Mouse (Mus musculus) stomach, postnatal 0 days (tissue): ENCODE measurements around the gene Fam117b. TPM values are rescaled to one million over a fixed set of nuclear protein-coding genes. Genes with fewer than 3 reads are reported as not detected.

Experiments
- ATAC-seq: fragments of 200-750 bp; cut with Nextera tagmentation; 2 replicates; pipeline ENCODE4 v1.8.0; 2017; ENCODE audit not compliant: low FRiP score, low TSS enrichment
- DNase-seq: peaks from one replicate; pipeline ENCODE4 v3.0.0-alpha.2; 2016; ENCODE audit warnings: low spot score
- H3K27ac ChIP-seq: fragments of 300-500 bp; sonication (generic); replicated peaks from 2 replicates; pipeline ENCODE4 v1.5.1; 2014; ENCODE audit warnings: mild to moderate bottlenecking, control low read depth
- H3K27me3 ChIP-seq: fragments of 300-500 bp; sonication (generic); 2 replicates; pipeline ENCODE4 v1.6.1; 2014; ENCODE audit warnings: low read length; ENCODE audit not compliant: control insufficient read depth, insufficient read depth
- H3K36me3 ChIP-seq: fragments of 300-500 bp; sonication (generic); 2 replicates; pipeline ENCODE4 v1.6.1; 2014; ENCODE audit warnings: low read length, mixed read lengths; ENCODE audit not compliant: control insufficient read depth, insufficient read depth
- H3K4me1 ChIP-seq: fragments of 300-500 bp; sonication (generic); replicated peaks from 2 replicates; pipeline ENCODE4 v1.6.1; 2014; ENCODE audit warnings: antibody characterized with exemption; ENCODE audit not compliant: control insufficient read depth, insufficient read depth
- H3K4me2 ChIP-seq: fragments of 300-500 bp; sonication (generic); replicated peaks from 2 replicates; pipeline ENCODE4 v1.6.1; 2014; ENCODE audit warnings: low read depth, mild to moderate bottlenecking, control low read depth, moderate library complexity
- H3K4me3 ChIP-seq: fragments of 300-500 bp; sonication (generic); 2 replicates; pipeline ENCODE4 v1.5.1; 2014; ENCODE audit warnings: low read depth, low read length, control low read depth
- H3K9ac ChIP-seq: fragments of 300-500 bp; sonication (generic); 2 replicates; pipeline ENCODE4 v1.6.1; 2014; ENCODE audit warnings: mild to moderate bottlenecking, low read length, control low read depth, mixed read lengths
- H3K9me3 ChIP-seq: fragments of 300-500 bp; sonication (generic); 2 replicates; pipeline ENCODE4 v1.6.1; 2016; ENCODE audit warnings: low read length; ENCODE audit not compliant: control insufficient read depth
- CTCF ChIP-seq: IDR thresholded peaks from 2 replicates; pipeline ENCODE4 v1.5.1; 2016; ENCODE audit warnings: antibody characterized with exemption, low read depth, mild to moderate bottlenecking, moderate library complexity
- EP300 ChIP-seq: optimal IDR thresholded peaks from 2 replicates; pipeline ENCODE3; 2016; ENCODE audit warnings: antibody characterized with exemption
- WGBS: fragments of 180-500 bp; shearing (Covaris S2); extraction: QIAGEN DNeasy Blood & Tissue Kit; methylation state at CpG from one replicate; pipeline ENCODE4 v1.1.7; 2014; 5-methylcytosine and 5-hydroxymethylcytosine counted together
- polyA plus RNA-seq: library from polyadenylated mRNA; unstranded; fragments of >200 nt; fragmentation: Nextera tagmentation; extraction: Ambion mirVana; gene quantifications from 2 replicates; pipeline ENCODE4 v1.2.1, GENCODE M21; 2015

The Fam117b gene
- polyA plus RNA-seq, 1 experiment from 2014 or later = 4.3 TPM

DNA sequence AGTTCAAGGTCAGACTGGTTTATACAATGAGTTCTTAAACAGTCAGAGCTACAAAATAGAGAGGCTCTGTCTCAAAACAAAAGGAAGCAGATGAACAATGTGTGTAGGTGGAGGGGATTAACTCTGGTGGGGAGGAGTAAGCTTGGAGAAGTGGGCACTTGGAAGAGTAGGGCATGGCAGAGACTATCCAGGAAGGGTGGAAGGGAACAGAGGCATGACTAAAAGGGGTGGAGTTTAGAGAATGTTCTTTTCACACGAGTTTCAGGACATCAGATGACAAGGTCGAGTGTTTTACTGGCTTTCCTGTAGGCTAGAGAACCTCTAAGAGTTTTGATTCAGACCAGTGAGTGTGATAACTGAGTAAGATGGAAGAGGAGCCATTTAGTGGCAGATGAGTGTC lies 5.1 kb upstream of the Fam117b start:
- 15% methylated on average over 2 of the region's 2 CpGs for WGBS
- Histone ChIP-seq H3K9me3 (no peaks in the 10 kb centered on the region), H3K27me3 (no peaks in the 10 kb centered on the region), H3K9ac (no peak overlapping the region), H3K36me3 (no peaks in the 10 kb centered on the region), H3K27ac (no peak overlapping the region), H3K4me1 (no peaks in the 10 kb centered on the region), H3K4me3 (no peak overlapping the region), H3K4me2 (no peak overlapping the region)
- ATAC-seq (no peak), DNase-seq (no peak)
- TF ChIP-seq EP300 = no peak
- no peak for TF ChIP-seq CTCF

DNA sequence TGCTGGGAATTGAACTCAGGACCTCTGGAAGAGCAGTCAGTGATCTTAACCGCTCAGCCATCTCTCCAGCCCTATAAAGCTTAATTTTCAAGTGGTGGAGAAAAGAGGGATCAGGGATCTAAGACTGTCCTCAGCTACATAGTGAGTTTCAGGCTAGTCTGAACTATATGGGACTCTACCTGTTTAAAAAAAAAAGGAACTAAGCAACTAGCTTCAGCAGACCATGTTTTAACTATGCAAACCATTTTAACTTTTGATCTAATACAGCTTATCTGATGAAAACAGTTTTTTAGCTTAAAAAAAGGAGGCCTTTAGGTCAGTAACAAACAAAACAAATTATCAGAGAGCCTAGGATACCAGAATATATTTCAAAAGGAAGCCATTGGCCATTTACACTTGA lies 1.9 kb upstream of the Fam117b start:
- Histone ChIP-seq H3K4me1 (0 out of 2 replicates have a peak, but pooled peaks cover 3% of the 10 kb centered on the region), H3K9me3 (no peaks in the 10 kb centered on the region), H3K27ac (no peak overlapping the region), H3K36me3 (no peaks in the 10 kb centered on the region), H3K4me3 (no peak overlapping the region), H3K4me2 (no peak overlapping the region), H3K9ac (no peak overlapping the region), H3K27me3 (no peaks in the 10 kb centered on the region)
- no peak for ATAC-seq
- 91% methylated on average over 1 of the region's 1 CpGs for WGBS
- no peak for DNase-seq
- no peak for TF ChIP-seq EP300
- TF ChIP-seq CTCF = no peak

DNA sequence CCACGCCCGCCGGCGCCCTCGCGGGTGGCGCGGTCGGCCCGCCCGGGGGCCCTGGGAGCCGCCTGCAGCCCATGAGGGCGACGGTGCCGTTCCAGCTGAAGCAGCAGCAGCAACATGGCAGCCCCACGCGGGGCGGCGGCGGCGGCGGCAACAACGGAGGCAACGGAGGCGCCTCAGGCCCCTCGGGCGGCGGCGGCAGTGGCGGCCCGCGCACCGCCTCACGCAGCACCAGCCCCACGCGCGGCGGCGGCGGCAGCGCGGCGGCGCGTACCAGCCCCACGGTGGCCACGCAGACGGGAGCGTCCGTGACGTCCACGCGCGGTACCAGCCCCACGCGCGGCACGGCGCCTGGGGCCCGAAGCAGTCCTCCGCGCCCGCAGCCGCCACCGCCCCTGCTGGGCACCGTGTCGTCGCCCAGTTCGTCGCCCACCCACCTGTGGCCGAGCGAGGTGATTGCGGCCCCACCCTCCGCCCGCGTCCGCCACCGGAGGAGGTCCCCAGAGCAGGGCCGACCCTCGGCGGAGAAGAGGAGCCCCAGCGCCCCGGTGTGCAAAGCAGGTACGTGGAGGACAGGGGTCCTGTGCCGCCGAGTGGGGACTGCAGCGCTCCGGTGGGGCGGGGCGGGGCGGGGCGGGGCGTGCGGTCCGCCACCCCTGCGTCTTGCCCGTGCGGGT lies 526 bp downstream of the Fam117b start:
- Histone ChIP-seq H3K27ac (peak overlapping the region; percentile 97), H3K4me2 (peak overlapping the region; percentile 84), H3K4me1 (0 out of 2 replicates have a peak, but pooled peaks cover 3% of the 10 kb centered on the region), H3K36me3 (no peaks in the 10 kb centered on the region), H3K27me3 (no peaks in the 10 kb centered on the region), H3K9ac (peak overlapping the region; percentile 98), H3K4me3 (peak overlapping the region; percentile 95), H3K9me3 (no peaks in the 10 kb centered on the region)
- ATAC-seq (peak; percentile 55), DNase-seq (peak; percentile 66)
- 0% methylated on average over 47 of the region's 98 CpGs for WGBS
- peak; percentile 20; the same call in 1 of the 2 replicates for TF ChIP-seq CTCF
- no peak for TF ChIP-seq EP300

DNA sequence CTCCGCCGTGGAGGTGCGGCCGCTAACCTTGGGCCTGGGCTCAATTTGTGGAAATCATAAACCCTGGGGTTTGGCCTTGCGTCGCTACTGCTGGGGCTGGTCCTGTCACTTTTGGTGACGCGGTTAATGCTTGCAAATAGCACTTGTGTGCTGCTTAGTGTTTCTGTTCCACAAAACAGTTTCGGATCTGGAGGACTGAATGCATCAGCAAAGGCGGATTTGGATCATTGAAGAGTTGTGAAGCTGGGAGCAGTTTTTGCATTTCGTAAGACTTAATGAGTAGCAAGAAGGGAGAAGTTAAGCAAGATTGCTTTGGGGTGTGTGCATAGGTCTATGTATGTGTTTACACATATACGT lies 1.0 kb downstream of the Fam117b start:
- 0 out of 2 replicates have a peak, but pooled peaks cover 3% of the 10 kb centered on the region for H3K4me1 ChIP-seq
- H3K9me3 ChIP-seq = no peaks in the 10 kb centered on the region
- 1% methylated on average over 12 of the region's 12 CpGs for WGBS
- H3K27ac ChIP-seq = peak overlapping the region; percentile 97
- peak overlapping the region; percentile 95 for H3K4me3 ChIP-seq
- ATAC-seq (0 out of 2 replicates have a peak, but pooled peaks have one; percentile 1), DNase-seq (no peak)
- H3K4me2 ChIP-seq = peak overlapping the region; percentile 84
- no peaks in the 10 kb centered on the region for H3K36me3 ChIP-seq
- TF ChIP-seq CTCF = no peak
- TF ChIP-seq EP300 = no peak
- peak overlapping the region; percentile 98 for H3K9ac ChIP-seq
- no peaks in the 10 kb centered on the region for H3K27me3 ChIP-seq

DNA sequence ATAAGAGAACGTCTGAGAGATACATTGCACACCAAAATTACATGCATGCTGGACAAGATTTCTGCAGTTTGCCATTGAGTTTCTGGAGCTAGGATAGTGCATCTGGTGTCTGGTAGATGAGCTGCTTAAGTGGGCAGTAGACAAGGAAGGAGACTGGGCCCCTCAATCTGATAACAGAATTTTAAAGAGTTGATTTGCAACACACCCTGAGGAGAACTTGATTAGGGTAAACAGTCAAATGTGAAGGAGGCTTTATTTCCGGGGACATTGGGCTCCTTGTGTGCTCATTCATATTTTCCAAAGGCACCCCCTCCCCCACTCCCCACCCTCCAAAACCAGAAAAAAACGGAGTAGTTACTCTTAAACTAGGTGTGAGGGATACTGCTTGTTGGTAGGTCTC lies 2.0 kb downstream of the Fam117b start:
- H3K27ac ChIP-seq = no peak overlapping the region
- no peaks in the 10 kb centered on the region for H3K27me3 ChIP-seq
- DNase-seq = no peak
- peak overlapping the region; percentile 84 for H3K4me2 ChIP-seq
- H3K9ac ChIP-seq = no peak overlapping the region
- no peaks in the 10 kb centered on the region for H3K9me3 ChIP-seq
- 34% methylated on average over 3 of the region's 3 CpGs for WGBS
- no peak for TF ChIP-seq CTCF
- TF ChIP-seq EP300 = no peak
- no peaks in the 10 kb centered on the region for H3K36me3 ChIP-seq
- H3K4me1 ChIP-seq = 0 out of 2 replicates have a peak, but pooled peaks cover 3% of the 10 kb centered on the region
- no peak for ATAC-seq
- no peak overlapping the region for H3K4me3 ChIP-seq

DNA sequence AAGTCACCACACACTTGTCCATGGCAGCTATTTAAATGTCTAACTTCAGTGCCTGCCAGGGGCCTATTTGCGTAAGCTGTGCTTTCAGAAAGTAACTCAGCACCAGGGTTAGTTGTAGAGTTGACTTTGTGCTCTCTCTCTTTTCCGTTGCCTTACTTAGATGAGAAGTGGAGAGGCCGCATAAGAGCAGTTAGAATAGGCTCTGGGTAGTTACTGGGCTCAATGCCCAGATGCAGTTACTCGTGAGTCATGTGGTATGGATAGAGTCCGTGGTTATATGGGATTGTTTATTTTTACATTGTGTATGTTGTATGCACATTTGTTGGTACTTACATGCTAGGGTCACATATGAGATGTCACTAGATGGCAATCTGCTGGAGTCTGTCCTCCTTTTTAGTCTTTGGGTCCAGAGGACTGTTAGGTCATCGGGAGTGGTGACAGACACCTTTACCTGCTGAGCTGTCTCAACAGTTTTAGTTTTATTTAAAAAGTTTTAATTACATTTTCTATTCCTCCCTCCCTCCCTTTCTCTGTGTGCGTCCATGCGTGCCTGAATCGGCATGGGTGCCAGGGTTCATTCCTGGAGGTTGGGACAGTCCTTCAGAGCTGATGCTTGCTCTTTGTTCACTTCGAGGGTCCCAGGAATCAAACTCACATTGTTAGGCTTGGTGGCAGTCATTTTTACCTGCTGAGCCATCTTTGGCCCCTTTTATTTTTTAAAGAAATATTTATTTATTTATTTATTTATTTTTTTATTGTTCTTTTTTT lies 3.2 kb downstream of the Fam117b start:
- 51% methylated on average over 10 of the region's 10 CpGs for WGBS
- H3K27me3 ChIP-seq = no peaks in the 10 kb centered on the region

More for the DNA sequence above, 3.2 kb downstream of the Fam117b start:
- DNase-seq = peak; percentile 37
- H3K9me3 ChIP-seq = no peaks in the 10 kb centered on the region
- no peak for ATAC-seq
- no peak overlapping the region for H3K4me3 ChIP-seq
- H3K27ac ChIP-seq = no peak overlapping the region
- H3K36me3 ChIP-seq = no peaks in the 10 kb centered on the region
- H3K9ac ChIP-seq = no peak overlapping the region
- peak overlapping the region; percentile 23; the same call in 1 of the 2 replicates for H3K4me2 ChIP-seq
- 0 out of 2 replicates have a peak, but pooled peaks cover 3% of the 10 kb centered on the region for H3K4me1 ChIP-seq
- TF ChIP-seq CTCF (no peak), EP300 (no peak)
